Mouse (Mus musculus) 3134 (cell line): ENCODE data around the gene Cyb5b.
"Not testable (repeated sequence)": the region's sequence is repeated elsewhere in the genome, so short reads cannot be mapped to it uniquely, and the experiment has no call there.

Experiments
- DNase-seq: peaks from one replicate; pipeline ENCODE4 v3.0.0-alpha.2; 2011; ENCODE audit warnings: low spot score; ENCODE audit not compliant: insufficient read length; ENCODE audit errors: extremely low read depth

Gene Cyb5b

GRCm38 (mm10) chr8:107165745-107166144, 15.3 kb downstream of the Cyb5b start:
- DNase-seq: no peak

GRCm38 (mm10) chr8:107167848-107168247, 17.4 kb downstream of the Cyb5b start:
- no peak for DNase-seq

- no peak for DNase-seq
Observed at GRCm38 (mm10) chr8:107172152-107172551, 21.7 kb downstream of the Cyb5b start.

GRCm38 (mm10) chr8:107172969-107173645, 22.7 kb downstream of the Cyb5b start:
- no peak for DNase-seq

GRCm38 (mm10) chr8:107181122-107181521, 30.7 kb downstream of the Cyb5b start:
- DNase-seq: no peak

GRCm38 (mm10) chr8:107184996-107185395, 34.6 kb downstream of the Cyb5b start:
- no peak for DNase-seq

GRCm38 (mm10) chr8:107186659-107187390, 36.4 kb downstream of the Cyb5b start:
- no peak for DNase-seq

GRCm38 (mm10) chr8:107187631-107188030, 37.2 kb downstream of the Cyb5b start:
- DNase-seq: no peak

- no peak for DNase-seq
Observed at GRCm38 (mm10) chr8:107192631-107193030, 42.2 kb downstream of the Cyb5b start.

- no peak for DNase-seq
Observed at GRCm38 (mm10) chr8:107193331-107193730, 42.9 kb downstream of the Cyb5b start.

- DNase-seq: peak; percentile 60
Observed at GRCm38 (mm10) chr8:107194786-107195451, 44.5 kb downstream of the Cyb5b start.

- DNase-seq: peak; percentile 60
Observed at GRCm38 (mm10) chr8:107197901-107198826, 47.7 kb downstream of the Cyb5b start.

- DNase-seq: no peak
Observed at GRCm38 (mm10) chr8:107205164-107205563, 54.7 kb downstream of the Cyb5b start.

GRCm38 (mm10) chr8:107205701-107206561, 55.5 kb downstream of the Cyb5b start:
- DNase-seq: peak; percentile 95

GRCm38 (mm10) chr8:107206782-107207525, 56.5 kb downstream of the Cyb5b start:
- peak; percentile 46 for DNase-seq

GRCm38 (mm10) chr8:107209185-107209584, 58.7 kb downstream of the Cyb5b start:
- DNase-seq: peak; percentile 57

- DNase-seq: no peak
Observed at GRCm38 (mm10) chr8:107212006-107212405, 61.6 kb downstream of the Cyb5b start.

- not testable (repeated sequence) for DNase-seq
Observed at GRCm38 (mm10) chr8:107217230-107217629, 66.8 kb downstream of the Cyb5b start.

- DNase-seq: no peak
Observed at GRCm38 (mm10) chr8:107218091-107218490, 67.7 kb downstream of the Cyb5b start.
